Mouse (Mus musculus) forelimb bud, embryonic 11.5 days (tissue): ENCODE data around the gene Rhbdl1.
A peak's percentile ranks its signal among the peaks of the same experiment; 100 is the strongest.
"Not testable (repeated sequence)": the region's sequence is repeated elsewhere in the genome, so short reads cannot be mapped to it uniquely, and the experiment has no call there.

Source experiments
- DNase-seq: peaks from one replicate; pipeline ENCODE4 v3.0.0-alpha.2; 2012; ENCODE audit warnings: low read depth, low spot score

Rhbdl1 gene

DNA sequence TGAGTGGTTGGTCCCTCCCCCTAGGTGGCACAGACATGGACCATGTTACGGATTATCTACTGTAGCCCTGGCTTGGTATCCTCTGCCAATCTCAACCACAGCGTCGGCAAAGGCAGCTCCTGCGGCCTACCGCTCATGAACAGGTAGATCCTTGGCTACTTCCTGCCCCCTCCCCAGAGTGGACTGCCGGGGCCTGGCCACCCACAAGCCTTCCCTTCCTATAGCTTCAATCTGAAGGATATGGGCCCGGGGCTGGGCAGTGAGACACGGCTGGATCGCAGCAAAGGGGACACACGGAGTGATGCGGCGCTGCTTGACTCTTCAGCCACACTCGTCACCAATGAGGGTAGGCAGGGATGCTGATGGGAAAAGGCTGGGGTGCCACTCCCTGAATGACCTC lies 10.1 kb downstream of the Rhbdl1 start:
- no peak for DNase-seq

- DNase-seq, result no peak
Observed at GRCm38 (mm10) chr17:25825984-25826570, 11.0 kb downstream of the Rhbdl1 start.

GRCm38 (mm10) chr17:25825311-25825710 lies 11.8 kb downstream of the Rhbdl1 start:
- no peak for DNase-seq

GRCm38 (mm10) chr17:25824362-25825142 lies 12.5 kb downstream of the Rhbdl1 start:
- no peak for DNase-seq

- DNase-seq, result peak; percentile 86
Observed at GRCm38 (mm10) chr17:25823452-25823851, 13.6 kb downstream of the Rhbdl1 start, which contains the start of gene Wdr24. TSS of gene Wdr24 (plus strand) at chr17:25823627.

DNA sequence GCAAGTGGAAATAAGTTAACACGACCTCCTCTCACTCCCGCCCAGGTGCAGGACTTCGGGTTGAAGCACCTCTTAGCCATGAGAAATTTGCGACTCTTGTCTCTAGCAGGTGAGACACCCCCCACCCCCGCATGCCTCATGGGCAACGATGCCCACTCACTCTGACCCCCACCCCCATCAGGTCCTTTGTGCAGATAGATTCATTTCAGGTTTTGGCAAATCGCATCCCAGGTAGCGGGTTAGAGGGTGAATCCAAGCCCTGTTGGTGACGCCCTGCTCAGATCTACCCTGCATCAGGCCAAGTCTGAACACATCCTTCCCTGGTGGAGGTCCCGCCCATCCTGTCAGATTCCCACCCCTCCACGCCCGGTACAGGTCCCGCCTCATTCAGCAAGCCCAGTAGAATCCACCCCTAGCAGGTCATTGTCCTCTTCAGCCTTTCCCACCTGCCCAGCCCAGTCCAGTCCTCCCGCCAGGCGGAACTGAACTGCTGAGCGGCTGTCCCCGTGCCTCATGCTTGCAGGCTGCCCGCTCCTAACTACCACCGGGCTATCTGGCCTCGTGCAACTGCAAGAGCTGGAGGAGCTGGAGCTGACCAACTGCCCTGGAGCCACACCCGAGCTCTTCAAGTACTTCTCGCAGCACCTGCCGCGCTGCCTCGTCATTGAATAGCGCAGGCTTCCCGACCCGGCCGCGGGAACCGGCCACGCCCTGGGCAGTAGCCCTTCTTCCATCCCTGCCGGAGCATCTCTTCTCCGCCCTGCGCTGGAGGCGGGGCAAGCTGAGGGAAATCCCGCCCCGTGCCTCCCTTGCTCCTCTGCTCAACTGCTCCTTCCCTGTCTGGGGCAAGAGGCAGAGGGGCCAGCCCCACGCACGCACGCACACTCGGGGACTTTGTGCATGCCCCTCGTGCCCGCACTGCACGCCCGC lies 18.0 kb downstream of the Rhbdl1 start:
- DNase-seq, result no peak

- DNase-seq, result no peak
Observed at GRCm38 (mm10) chr17:25817662-25818061, 19.4 kb downstream of the Rhbdl1 start.

DNA sequence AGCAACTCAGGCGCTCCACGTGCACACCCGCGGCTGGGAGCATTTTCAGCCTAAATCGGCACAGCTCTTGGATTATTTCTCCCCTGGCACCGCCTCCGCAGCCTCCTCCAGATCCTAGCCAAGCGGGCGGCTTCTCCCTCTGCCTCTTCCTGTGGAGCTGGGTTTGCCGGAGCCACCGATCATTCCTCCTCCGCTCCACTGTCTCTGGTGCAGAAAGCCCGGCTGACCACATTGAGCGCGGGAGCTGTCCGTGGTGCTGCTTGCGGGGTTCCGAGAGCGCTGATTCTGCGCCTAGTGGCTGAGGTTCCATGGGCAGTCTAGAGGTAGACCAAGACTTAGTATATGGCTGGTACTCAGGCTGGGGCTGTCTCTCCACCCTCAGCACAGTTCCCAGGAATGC lies 23.6 kb downstream of the Rhbdl1 start:
- peak; percentile 93 for DNase-seq

DNA sequence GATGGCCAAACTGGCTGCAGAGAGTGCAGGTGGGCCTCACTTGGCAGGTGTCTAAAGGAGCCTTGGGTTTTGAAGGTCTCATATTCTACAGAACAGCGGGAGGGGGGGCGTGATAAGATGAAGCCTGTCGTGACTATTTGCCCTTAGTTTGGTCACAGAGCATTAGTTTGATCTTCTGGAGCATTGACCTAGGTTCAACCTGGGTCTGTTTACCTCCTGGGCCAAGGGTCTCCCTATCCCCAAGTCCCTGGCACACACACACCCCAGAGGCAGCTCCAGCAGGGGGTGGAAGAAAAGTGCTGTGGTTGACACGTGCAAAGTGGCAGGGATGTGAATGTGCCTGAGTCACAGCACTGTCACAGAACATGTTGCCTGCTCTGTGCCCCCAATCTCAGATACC lies 26.2 kb downstream of the Rhbdl1 start:
- DNase-seq, result no peak

- no peak for DNase-seq
Observed at GRCm38 (mm10) chr17:25809606-25810340, 27.3 kb downstream of the Rhbdl1 start.

DNA sequence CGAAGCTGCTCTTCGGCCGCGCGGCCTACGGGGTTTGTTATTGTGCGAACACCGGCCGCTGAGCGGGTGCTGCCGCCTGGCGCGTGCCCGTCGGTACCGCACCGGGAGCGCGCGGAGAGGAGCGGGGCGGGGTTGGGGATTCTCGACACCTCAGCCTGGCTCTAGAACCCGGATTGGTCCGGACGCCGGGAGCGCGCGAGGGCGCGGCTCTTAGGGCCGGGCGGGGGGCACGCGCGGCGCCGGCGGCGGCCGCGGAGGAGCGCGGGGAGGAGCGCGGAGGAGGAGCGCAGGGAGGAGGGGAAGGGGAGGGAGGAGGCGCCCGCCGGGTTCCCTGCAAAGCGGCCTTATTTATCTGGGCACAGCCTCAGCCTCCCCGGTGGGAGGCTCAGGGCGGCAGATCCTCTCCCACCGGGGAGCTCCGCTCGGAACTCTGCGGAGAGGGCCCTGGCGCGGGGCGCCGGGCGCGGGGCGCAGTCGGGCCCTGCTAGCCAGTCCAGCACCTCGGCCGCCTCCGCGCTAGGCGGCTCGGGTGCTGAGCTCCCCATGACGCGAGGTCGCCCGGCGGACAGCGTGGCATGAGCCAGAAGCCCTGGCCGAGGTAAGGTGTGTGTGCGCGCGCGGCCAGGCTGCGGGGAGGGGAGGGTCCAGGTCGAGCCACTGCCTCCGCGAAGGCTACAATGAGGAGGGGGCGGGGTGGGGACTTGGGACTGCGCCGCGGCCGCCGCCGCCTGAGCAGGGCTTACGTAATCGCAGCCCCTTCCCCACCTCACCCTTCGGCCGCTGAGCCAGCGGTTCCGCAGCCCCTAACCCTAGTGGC lies 28.1 kb downstream of the Rhbdl1 start, which contains the start of gene Fbxl16:
Fbxl16 (plus strand) TSS at position 297 of the 817 bp plus-strand sequence.
- peak; percentile 59 for DNase-seq

DNA sequence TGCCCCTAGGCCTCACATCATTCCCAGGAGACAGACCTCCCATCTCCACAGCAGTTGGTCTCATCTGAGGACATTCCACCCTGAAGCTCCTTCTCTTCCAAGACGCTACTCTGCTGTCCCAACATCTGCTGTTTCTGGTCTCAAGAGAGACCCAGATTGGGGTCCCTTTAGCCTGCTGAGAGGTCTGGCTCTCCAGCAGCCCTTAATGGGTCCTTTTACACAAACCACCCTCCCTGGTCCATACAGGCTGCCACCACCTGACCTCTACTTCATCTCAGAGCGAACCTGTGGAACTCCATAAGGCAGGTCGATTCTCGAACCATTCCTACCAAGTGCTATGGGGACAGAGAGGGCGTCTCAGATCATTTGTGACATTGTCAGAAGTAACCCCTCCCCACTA lies 29.1 kb downstream of the Rhbdl1 start:
- no peak for DNase-seq

DNA sequence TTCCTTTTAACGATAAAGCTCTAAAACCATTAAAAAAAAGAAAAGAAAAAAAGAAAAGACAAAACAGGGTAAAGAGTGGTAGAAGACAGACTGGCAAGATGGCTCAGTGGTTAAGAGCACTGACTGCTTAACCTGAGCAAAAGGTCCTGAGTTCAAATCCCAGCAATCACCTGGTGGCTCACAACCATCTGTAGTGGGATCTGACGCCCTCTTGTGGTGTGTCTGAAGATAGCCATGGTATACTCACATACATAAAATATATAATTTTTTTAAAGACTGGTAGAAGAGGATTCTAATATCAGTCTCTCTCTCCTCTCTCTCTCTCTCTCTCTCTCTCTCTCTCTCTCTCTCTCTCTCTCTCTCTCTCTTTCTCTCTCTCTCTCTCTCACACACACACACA lies 29.6 kb downstream of the Rhbdl1 start:
- DNase-seq, result not testable (repeated sequence)

- DNase-seq, result no peak
Observed at GRCm38 (mm10) chr17:25806507-25806906, 30.6 kb downstream of the Rhbdl1 start.

DNA sequence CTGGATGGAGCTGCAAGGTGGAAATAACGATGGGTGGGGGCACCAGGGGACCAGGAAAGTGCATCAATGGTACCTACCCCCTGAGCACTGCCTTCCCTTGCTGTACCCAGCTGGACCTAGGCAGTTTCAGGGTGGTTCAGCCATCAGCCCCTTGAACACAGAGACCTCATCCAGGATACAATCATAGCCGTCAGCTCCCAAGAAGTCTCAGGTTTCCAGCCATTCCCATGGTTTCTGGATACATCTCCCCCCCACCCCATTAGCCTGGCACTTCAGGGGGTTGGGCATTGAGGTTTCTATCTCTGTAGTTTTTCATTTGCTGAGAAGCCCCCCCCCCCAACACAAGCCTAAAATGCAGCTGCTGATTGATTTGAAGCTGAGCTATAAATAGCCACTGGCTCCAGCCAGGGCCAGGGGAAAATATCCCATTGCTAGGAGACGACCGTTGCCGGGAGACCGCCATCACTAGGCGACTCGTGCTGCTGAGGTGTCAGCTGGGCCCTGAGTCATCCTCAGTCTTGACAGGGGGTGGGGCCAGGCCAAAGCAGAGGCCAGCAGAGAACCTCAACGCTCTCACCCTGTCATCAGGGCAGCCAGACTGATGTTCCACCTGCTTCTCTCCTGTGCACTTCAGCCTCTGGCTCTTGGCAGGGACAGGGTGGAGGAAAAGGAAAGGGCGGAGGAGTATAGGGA lies 34.1 kb downstream of the Rhbdl1 start:
- DNase-seq, result no peak

- peak; percentile 73 for DNase-seq
Observed at GRCm38 (mm10) chr17:25801029-25801428, 36.1 kb downstream of the Rhbdl1 start.

GRCm38 (mm10) chr17:25796951-25797369 lies 40.1 kb downstream of the Rhbdl1 start, which contains the start of gene Metrn:
TSS of gene Metrn (minus strand) at chr17:25797136.
- DNase-seq, result peak; percentile 85

DNA sequence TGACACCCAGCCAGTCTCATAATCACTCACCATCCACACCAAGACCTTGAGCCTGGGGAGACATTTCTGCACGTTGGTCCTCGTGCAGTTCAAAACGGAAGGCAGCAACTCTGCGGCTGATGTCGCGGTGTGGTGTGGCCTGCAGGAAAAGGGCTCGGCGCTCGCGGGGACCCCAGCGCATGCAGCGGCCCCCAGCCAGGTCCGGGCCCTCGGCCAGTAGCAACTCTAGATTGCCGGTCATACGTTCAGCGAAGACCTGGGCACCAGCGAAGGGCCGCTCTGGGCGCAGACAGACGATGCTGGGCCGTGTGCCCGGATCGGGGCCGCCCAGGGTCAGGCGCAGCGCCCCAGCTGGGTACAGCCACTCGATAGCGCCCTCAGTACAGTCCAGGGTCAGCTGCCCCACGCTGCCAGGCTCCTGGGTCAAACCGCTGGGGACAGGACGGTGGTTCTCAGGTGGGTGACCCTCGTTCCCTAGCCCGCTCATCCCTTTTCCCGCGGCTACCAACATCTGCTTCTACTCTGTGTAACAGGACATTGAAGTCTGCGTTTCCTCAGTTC lies 40.8 kb downstream of the Rhbdl1 start:
- DNase-seq, result no peak

GRCm38 (mm10) chr17:25795609-25796092 lies 41.4 kb downstream of the Rhbdl1 start, which contains the start of gene AC134908.4:
TSS of gene AC134908.4 (minus strand) at chr17:25795659.
- peak; percentile 54 for DNase-seq
